ENCODE assay signal across 26 mouse cellular contexts in the genomic region with DNA sequence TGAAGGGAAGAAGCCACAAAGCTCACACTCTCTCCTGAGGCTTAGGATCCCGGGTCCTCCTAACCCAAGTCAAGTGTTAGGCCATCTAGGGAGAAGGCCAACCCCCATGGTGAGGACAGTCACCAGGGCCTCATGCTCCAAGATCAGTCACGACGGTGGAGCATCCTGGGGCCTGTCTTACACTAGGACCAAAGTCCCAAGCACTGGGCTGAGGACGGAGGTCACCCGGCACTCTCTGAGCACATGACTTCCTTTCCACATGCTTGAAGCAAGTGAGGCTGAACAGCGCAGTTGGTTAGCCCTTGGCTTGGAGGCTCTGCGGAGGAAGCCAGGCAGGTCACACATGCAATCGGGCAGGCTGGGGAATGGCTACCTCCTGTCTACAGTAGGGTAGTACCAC.
DNase-seq lines count a peak whose midpoint lies in the region; ATAC-seq lines count a peak whose summit lies in the region.
"Had no signal": no experiment of that assay in that cellular context is flagged by ENCODE, and none has a peak within 500 bp of the region (broad histone marks: within the 10 kb centered on the region; RNA-seq: fewer than 3 reads in every experiment).

No protein-coding gene starts in this region.

- peaks cover 39% of the 10 kb centered on the region for H3K36me3 ChIP-seq in heart, embryonic 10.5 days
- no peaks in the 10 kb centered on the region for H3K36me3 ChIP-seq in intestine, embryonic 16.5 days (ENCODE audit: control insufficient read depth, insufficient read depth, low read length)
- H3K36me3 ChIP-seq in kidney, embryonic 16.5 days (ENCODE audit: insufficient read depth, low read length) = no peaks in the 10 kb centered on the region
- no peaks in the 10 kb centered on the region for H3K36me3 ChIP-seq in hindbrain, embryonic 11.5 days (ENCODE audit: control insufficient read depth, insufficient read depth, low read length)
- H3K36me3 ChIP-seq: embryonic facial prominence, embryonic 13.5 days; midbrain, embryonic 10.5 days; midbrain, embryonic 15.5 days had no signal

- no peak overlapping the region for H3K4me3 ChIP-seq in heart, embryonic 10.5 days
- H3K4me3 ChIP-seq in intestine, embryonic 16.5 days (ENCODE audit: low read length) = no peak overlapping the region
- H3K4me3 ChIP-seq in kidney, embryonic 16.5 days (ENCODE audit: low read length) = no peak overlapping the region
- no peak overlapping the region for H3K4me3 ChIP-seq in hindbrain, embryonic 11.5 days (ENCODE audit: low read depth, low read length)
- H3K4me3 ChIP-seq: embryonic facial prominence, embryonic 13.5 days; gastrocnemius, adult 2 months; midbrain, embryonic 10.5 days; midbrain, embryonic 15.5 days had no signal

- peak overlapping the region; percentile 59; the same call in 1 of the 2 replicates for H3K27ac ChIP-seq in heart, embryonic 10.5 days
- H3K27ac ChIP-seq in intestine, embryonic 16.5 days (ENCODE audit: low read length) = no peak overlapping the region
- H3K27ac ChIP-seq in kidney, embryonic 16.5 days (ENCODE audit: low read length) = peak overlapping the region; percentile 15; the same call in 1 of the 2 replicates
- no peak overlapping the region for H3K27ac ChIP-seq in hindbrain, embryonic 11.5 days (ENCODE audit: low read depth, low read length)
- H3K27ac ChIP-seq: embryonic facial prominence, embryonic 13.5 days; gastrocnemius, adult 2 months; hindbrain, embryonic 14.5 days; liver, embryonic 14.5 days; midbrain, embryonic 10.5 days; midbrain, embryonic 15.5 days had no signal

- no peak overlapping the region for H3K4me2 ChIP-seq in intestine, embryonic 16.5 days (ENCODE audit: low read depth, low read length)
- H3K4me2 ChIP-seq in kidney, embryonic 16.5 days (replicated peaks; ENCODE audit: low read depth, low read length) = no peak overlapping the region
- H3K4me2 ChIP-seq in hindbrain, embryonic 11.5 days (replicated peaks; ENCODE audit: low read depth, low read length) = no peak overlapping the region
- H3K4me2 ChIP-seq: embryonic facial prominence, embryonic 13.5 days; heart, embryonic 11.5 days; hindbrain, embryonic 14.5 days; lung, embryonic 14.5 days; midbrain, embryonic 15.5 days had no signal

- ATAC-seq in intestine, embryonic 16.5 days = peak; percentile 52
- peak; percentile 29; the same call in 1 of the 2 replicates for ATAC-seq in kidney, embryonic 16.5 days (ENCODE audit: low FRiP score, low TSS enrichment)
- ATAC-seq in hindbrain, embryonic 11.5 days (ENCODE audit: low FRiP score) = no peak
- ATAC-seq: forebrain, embryonic 16.5 days; inflammation-experienced regulatory T-cells, adult 6 months; midbrain, embryonic 15.5 days; Patski had no signal

- H3K4me1 ChIP-seq in heart, embryonic 10.5 days = peaks cover 40% of the 10 kb centered on the region
- 0 out of 2 replicates have a peak, but pooled peaks cover 8% of the 10 kb centered on the region for H3K4me1 ChIP-seq in intestine, embryonic 16.5 days (ENCODE audit: control insufficient read depth, insufficient read depth, low read length)
- H3K4me1 ChIP-seq in kidney, embryonic 16.5 days (ENCODE audit: insufficient read depth, low read length) = 0 out of 2 replicates have a peak, but pooled peaks cover 3% of the 10 kb centered on the region
- no peaks in the 10 kb centered on the region for H3K4me1 ChIP-seq in hindbrain, embryonic 11.5 days (replicated peaks; ENCODE audit: control insufficient read depth, insufficient read depth, low read length)

- H3K9me3 ChIP-seq in heart, embryonic 10.5 days = no peaks in the 10 kb centered on the region
- H3K9me3 ChIP-seq in intestine, embryonic 16.5 days (ENCODE audit: control insufficient read depth, low read length) = no peaks in the 10 kb centered on the region
- H3K9me3 ChIP-seq in kidney, embryonic 16.5 days (ENCODE audit: low read length) = no peaks in the 10 kb centered on the region
- H3K9me3 ChIP-seq in hindbrain, embryonic 11.5 days (ENCODE audit: control insufficient read depth, low read length) = no peaks in the 10 kb centered on the region
- H3K9me3 ChIP-seq: embryonic facial prominence, embryonic 13.5 days; midbrain, embryonic 10.5 days; midbrain, embryonic 15.5 days had no signal

- 78% methylated on average over 8 of the region's 8 CpGs for WGBS in heart, embryonic 10.5 days
- 81% methylated on average over 8 of the region's 8 CpGs for WGBS in intestine, embryonic 16.5 days
- 73% methylated on average over 8 of the region's 8 CpGs for WGBS in kidney, embryonic 16.5 days
- 84% methylated on average over 8 of the region's 8 CpGs for WGBS in hindbrain, embryonic 11.5 days

- H3K27me3 ChIP-seq in heart, embryonic 10.5 days (ENCODE audit: insufficient read depth, poor library complexity, severe bottlenecking) = peaks cover 36% of the 10 kb centered on the region
- H3K27me3 ChIP-seq in intestine, embryonic 16.5 days (replicated peaks; ENCODE audit: control insufficient read depth, insufficient read depth, low read length) = 0 out of 2 replicates have a peak, but pooled peaks cover 3% of the 10 kb centered on the region
- H3K27me3 ChIP-seq in kidney, embryonic 16.5 days (ENCODE audit: insufficient read depth, low read length) = no peaks in the 10 kb centered on the region
- no peaks in the 10 kb centered on the region for H3K27me3 ChIP-seq in hindbrain, embryonic 11.5 days (ENCODE audit: control insufficient read depth, insufficient read depth, low read length)
- H3K27me3 ChIP-seq: Patski had no signal

- no peak overlapping the region for H3K9ac ChIP-seq in intestine, embryonic 16.5 days (ENCODE audit: low read depth, low read length)
- no peak overlapping the region for H3K9ac ChIP-seq in kidney, embryonic 16.5 days (replicated peaks; ENCODE audit: low read length)
- no peak overlapping the region for H3K9ac ChIP-seq in hindbrain, embryonic 11.5 days (ENCODE audit: low read depth, low read length)
- H3K9ac ChIP-seq: embryonic facial prominence, embryonic 13.5 days; hindbrain, embryonic 14.5 days; liver, embryonic 14.5 days; lung, embryonic 14.5 days; midbrain, embryonic 15.5 days had no signal

- DNase-seq in heart, embryonic 10.5 days (ENCODE audit: low spot score) = no peak
- DNase-seq in heart, adult 9 months (ENCODE audit: low spot score in 2 of 2) = no peak
- DNase-seq in kidney, postnatal 36 days = peak; percentile 70 to 78
- no peak for DNase-seq in right cerebral cortex, adult 18-20 months
- no peak for DNase-seq in hindbrain, embryonic 11.5 days (ENCODE audit: low spot score)
- DNase-seq: adrenal gland, postnatal 14 days; cerebellum, adult 11 months; cerebellum, adult 9-11 months; gastrocnemius, adult 2 months; gastrocnemius, postnatal 36 days; heart, postnatal 36 days; liver; lung, postnatal 14 days; thymus, postnatal 4 days had no signal

Comparison
In these comparisons a context has a peak if more than half of its experiments do, and no peak if none do; other contexts are left out.
1. DNase-seq: peak in kidney, postnatal 36 days (2 of 2); none in heart, embryonic 10.5 days (single experiment), heart, adult 9 months (0 of 2), right cerebral cortex, adult 18-20 months (single experiment) and hindbrain, embryonic 11.5 days (single experiment).
2. H3K27ac ChIP-seq: peak in heart, embryonic 10.5 days (single experiment) and kidney, embryonic 16.5 days (single experiment); none in intestine, embryonic 16.5 days (single experiment) and hindbrain, embryonic 11.5 days (single experiment).